Mouse (Mus musculus) gastrocnemius, postnatal 25 days (tissue): ENCODE measurements around the gene Mettl13. TPM values are rescaled to one million over a fixed set of nuclear protein-coding genes. Genes with fewer than 3 reads are reported as not detected.
A peak's percentile ranks its signal among the peaks of the same experiment; 100 is the strongest.

Experiments
- DNase-seq: peaks from one replicate; pipeline ENCODE4 v3.0.0; 2022
- long read RNA-seq, 2 experiments: library from polyadenylated mRNA; stranded (forward); transcript quantifications; one replicate each; pipeline ENCODE4 v2.0.0; 2021
- total RNA-seq, 2 experiments: library from RNA; stranded (reverse); gene quantifications; 1 replicate in 1 of 2; 2 replicates in 1 of 2; pipeline ENCODE4 v1.2.3; 2021

The Mettl13 gene
- 1 to 10 TPM; 5.5 to 6.5 TPM for total RNA-seq
- long read RNA-seq, experiment 1 = 0 reads
- long read RNA-seq, experiment 2 = 0 reads

DNA sequence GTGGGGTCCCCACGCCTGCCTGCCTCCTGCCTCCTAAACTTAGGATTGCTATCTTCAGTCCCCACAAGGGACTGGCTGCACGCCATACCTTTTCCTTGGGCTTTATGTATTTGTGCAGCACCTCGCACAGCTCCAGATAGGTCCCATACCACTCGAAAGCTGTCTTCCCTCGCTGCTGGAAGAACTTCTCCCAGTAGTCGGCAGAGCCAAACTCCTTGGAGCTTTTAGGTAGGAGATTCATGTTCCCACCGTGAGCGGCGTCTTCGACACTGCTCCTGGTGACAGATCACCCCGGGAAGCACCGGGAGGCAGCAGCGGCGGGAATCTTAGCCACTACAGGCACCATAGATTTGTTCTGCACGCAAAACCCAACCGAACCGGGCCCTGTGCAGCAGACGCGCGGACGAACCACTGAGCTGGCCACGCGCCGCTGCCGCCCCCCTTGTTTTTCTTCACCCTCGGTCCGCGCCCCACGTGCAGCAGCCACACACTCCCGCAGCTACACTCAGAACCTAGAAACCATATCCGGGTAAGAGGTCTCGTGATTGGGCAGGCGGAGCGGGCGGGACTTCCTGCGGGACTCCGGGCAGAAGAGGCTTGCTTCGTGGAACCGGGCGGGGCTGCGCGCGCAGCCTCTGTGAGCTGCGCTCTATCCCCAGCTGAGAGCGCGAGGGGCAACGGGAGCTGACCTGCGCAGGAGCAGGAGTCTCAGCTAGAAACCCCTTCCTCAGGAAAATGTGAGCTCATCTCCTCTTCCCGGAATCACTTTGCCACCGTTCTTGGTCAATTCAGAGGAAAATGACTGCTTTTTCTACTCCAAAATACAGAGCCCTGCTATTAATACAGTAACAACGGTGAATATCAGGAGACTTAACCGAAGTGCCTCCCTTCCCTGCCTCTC is at the start of gene Mettl13:
Gene Mettl13 (minus strand): TSS at position 536 of the 901 bp plus-strand sequence.
- peak; percentile 89 for DNase-seq

DNA sequence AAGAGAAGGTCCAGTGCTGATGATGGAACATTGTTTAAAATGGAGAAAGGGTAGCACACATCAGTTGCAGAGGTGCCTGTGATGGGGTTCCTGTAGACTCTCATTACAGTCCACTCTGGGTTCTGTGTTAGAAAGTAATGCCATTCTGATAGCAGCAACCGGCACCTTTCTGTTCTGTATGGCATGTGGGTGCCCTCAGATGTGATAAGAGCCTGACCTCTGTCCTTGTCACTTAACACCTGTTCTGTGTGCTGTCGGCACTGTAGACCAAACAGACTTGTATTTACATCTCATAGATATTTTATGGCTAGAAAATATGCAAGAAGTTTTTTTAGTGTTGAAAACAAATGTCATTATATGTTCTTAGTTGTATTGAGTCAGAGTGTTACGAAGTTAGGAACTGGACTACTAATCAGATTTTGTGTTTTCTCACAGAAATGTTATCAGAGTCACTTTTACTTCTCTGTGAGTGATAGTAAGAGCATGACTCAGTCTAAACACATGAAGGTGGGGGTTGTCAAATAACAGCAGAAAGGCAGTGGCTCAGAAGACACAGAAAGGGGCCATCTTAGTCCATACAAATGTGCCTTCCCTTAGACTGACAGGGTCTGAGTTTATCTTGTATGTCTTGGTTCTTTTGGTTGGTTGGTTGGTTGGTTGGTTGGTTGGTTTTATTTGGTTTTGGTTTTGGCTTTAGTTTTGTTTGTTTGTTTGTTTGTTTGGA is 49.2 kb upstream of the Mettl13 start:
- DNase-seq = no peak

DNA sequence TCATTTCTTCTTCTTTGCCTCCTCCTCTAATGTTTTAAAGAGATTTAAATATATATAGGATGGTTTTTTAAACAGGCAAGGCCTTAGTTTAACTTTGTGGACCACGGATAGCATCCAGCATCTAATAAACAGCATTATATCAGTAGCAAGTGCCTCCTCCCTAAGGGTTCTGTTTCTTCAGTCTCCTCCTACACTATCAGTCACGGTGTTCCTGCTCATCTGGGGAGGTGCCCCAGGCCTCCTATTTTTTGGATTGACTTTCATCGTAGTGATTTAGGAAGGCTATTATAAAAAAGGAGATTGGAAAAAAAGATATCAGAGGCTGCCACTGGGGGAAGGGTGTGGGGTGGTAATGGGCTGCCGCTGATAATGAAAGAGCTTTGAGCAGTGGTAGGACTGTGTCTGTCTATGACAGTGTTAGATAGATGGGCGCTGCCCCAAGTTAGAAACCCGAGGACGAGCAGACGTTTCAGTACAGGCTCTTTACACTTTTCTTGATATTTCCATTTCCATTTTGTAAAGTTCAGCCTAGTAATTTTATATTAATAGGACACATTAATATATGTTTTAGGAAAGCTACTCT is 42.2 kb upstream of the Mettl13 start:
- DNase-seq = no peak

DNA sequence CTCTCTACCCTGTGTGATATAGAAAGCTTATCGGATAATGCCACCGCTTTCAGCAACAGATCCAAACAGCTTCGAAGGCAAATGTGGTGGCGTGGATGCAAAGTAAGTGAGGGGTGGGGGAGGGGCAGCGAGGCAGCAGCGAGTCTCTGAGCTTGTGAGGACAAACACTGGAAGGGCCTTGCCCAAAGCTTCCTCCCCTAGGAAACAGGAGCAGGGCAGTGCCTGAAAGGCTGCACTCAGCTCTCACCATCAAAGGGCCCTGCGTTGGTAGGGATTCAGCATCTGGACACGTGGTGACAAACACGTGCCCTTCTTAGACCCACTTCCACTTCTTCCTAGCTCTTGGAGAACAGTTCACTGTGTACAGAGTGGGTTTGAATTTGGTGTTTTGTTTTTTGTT is 41.1 kb upstream of the Mettl13 start:
- DNase-seq = no peak

DNA sequence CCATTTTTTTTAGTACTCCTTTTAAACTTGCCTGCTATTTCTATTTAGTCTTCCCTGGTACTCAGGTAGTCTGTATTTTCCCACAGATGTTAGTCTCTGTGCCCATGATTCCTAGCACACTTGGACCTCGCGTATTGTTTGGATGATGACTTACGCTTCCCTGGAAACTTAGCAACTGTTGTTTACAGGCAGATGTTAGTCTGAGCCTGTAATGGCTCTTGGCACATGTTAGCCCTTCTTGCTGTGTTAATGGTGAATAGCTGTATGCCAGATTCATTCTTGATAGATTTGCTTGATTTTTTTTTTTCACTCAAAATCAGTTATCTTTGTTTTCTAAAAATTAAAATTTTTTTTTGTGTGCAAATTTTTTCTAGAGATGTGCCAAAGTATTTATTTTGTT is 40.3 kb upstream of the Mettl13 start:
- no peak for DNase-seq

DNA sequence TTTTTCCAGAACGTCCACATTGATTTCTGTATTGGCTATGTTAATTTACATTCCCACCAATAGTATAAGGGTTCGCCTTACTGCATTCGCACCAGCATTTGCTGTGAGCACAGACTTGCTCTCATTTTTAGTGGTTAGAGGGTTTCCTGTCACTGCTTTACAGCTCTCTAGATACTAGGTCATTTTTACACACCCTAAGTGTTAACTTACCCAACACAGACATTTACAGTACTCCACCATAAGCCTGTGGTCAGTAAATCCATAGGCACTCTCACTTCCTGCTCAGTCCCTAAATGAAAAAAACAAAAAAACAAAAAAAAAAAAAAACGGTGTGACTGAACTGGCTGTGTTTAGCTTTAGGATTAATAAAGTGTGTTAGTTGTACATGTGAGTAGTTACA is 37.9 kb upstream of the Mettl13 start:
- DNase-seq = no peak

DNA sequence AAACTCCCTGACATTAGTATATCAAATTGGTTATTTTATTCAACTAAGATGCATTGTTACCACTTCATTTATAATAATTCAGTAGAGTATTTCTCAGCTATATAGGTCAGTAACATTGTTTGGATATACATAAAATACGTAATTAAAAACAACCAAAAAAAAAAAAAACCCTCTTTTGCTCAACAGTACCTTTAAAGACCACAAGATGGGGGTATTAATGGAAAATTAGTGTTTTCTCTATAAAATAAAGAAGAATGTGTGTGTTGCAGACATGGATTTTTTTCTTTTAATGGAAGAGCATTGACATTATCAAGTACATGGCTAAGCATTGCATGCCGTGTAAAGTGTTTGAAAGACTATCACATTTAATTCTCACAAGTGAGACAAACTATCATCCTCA is 34.5 kb upstream of the Mettl13 start:
- no peak for DNase-seq

DNA sequence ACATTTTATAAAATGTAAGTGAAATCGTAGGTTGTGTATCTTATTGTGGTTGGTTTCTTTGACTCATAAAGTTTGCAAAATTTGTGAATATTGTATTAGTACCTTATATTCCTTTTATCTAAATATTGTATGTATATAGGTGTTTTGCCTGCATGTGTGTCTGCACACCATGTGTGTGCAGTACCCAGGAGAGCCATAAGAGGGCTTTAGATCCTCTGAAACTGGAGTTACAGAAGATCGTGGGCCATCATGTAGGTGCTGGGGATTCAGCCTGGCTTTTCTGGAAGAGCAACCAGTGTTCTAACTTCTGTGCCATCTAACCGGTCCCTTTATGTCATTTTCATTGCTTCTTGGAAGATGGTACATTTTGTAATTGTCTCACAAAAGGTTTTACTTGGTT is 26.7 kb upstream of the Mettl13 start:
- no peak for DNase-seq

DNA sequence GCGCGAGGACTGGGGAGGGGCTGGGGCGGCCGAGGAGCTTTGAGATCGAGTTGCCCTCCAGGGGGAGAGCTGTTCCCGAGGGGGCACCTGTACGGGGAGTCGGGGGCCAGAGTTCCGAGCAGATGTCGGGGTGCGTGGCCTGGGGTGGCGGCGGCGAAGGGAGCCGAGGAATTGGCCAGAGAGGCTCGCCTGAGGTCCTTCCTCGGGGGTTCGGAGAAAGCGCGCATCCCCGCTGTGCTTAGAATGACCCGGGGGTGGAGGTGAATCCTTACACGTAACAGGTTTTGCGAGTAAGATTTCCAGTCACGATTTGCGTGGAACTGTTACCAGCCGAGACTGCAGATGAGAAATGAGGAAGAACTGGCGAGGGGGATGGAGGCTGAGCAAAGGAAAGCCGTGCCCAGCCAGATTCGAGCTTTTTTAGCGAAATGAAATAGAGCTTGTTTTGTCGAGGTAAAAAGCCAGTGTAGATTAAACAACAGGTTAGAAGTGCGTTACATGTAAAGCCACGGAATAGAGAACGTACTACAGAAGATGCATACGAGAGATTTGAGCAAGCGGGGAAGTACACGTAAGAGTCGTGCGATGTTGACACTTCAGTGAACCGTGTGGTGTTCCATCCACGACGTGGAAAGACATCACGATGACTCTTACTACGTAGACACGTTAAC is 22.7 kb upstream of the Mettl13 start:
- no peak for DNase-seq

DNA sequence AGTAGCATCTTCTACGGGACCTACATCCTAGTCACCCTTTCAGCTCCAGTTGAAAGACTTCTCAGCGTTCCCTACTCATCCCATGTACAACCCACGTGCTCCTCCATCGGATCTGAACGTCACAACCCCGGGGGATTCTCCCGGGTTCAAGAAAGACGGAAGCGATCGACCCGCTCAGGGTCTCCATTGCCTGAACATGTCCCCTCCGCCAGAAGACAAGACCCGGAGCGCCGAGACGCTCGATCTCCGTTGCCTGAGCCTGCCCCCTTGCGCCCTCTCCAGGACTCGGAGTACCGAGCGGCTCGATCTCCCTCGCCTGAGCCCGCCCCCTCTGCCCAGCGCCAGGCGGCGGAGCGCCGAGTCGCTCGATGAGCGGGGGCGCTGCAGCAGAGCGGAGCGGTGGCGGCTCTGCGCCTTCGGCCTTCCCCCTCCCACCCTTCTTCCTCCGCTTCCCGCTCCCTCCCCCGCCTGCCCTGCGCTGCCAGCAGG is 22.0 kb upstream of the Mettl13 start, which contains the start of gene Vamp4:
Gene Vamp4 (plus strand): TSS at position 256 of the 489 bp plus-strand sequence.
- DNase-seq = peak; percentile 95

DNA sequence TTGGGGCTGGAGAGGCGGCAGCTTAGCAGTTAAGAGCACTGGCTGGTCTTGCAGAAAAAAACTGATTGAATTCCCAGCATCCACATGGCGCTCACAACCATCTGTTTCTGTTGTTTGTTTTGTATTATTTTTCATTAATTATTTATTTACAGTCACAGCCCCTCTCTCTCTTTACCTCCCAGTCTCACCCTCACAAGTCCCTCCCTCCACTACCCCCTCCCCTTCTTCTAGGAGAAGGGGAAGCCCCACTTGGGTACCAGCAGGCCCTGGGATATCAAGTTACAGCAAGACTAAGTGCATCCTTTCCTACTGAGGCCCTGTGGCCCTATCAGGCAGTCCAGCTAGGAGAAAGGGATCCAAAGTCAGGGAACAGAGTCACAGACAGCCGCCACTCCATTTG is 19.0 kb upstream of the Mettl13 start:
- DNase-seq = no peak

DNA sequence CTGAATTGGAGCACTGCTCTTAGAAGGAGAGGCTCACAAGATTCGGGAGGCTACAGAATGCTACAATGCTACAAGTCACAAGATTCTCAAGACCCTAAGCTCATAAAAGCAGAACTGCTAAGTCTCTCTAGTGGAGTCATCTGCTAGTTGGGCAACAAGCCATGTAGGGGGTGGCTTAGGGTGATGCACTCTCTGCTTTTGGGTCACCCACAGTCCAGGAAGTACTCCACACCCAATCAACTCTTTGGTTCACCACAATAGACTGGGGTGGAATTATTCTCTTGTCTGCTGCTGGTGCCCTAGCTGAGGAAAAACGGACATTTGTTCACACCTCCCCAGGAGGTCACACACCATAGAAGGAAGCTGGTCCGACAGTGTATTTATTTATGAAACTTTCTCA is 16.6 kb upstream of the Mettl13 start:
- DNase-seq = no peak

DNA sequence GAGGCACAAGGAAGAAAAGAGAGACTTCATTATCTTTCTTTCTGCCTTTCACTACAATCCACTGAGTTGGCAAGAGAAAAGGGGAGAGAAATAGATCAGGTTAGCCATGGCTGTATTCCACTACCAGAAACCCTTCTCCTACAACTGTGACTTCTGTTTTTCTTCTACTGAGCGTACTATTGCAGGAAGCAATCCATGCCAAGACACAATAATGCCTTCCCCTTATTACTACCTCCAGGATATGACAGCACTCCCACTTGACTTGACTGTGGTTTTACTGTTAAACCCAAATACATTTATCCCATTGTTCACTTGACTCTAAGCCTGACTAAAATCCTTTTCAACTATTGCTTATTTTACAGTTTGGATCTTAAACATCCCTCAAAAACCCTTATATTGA is 14.9 kb upstream of the Mettl13 start:
- no peak for DNase-seq

DNA sequence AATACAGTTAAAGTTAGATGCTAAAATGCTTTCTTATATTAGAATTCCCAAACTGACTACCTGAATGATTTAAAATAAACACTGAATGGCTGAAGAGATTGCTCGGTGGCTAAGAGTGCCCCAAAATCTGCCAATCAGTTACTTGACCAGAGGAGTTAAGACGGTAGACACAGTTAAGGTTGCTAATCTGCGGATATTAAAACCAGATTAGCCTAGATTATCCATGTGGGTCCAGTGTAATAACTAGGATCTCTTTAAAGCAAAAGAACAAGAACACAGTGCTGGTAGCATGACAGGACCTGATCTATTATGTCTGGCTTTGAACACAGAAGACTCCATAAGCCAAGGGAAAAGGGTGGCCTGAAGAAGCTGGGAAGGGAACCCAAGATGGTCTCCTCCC is 5.8 kb upstream of the Mettl13 start:
- DNase-seq = no peak

DNA sequence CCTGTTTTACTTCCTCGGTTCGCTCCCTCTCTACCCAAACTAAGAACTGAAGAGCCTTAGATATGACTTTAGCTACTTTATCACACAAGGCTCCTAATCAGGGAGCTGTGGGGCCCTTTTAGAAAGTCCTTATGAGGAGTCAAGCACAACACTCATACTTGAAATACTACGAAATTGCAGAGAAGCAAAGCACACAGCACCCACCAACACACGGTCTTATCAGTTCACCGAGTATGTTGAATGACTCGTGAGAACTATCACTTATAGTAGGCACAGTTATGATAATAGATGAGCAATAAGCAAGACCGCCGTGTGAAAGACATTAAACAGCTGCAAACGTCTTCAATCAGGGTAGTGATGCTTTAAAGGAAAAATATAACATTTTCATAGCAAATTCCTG is 4.6 kb upstream of the Mettl13 start:
- DNase-seq = no peak

DNA sequence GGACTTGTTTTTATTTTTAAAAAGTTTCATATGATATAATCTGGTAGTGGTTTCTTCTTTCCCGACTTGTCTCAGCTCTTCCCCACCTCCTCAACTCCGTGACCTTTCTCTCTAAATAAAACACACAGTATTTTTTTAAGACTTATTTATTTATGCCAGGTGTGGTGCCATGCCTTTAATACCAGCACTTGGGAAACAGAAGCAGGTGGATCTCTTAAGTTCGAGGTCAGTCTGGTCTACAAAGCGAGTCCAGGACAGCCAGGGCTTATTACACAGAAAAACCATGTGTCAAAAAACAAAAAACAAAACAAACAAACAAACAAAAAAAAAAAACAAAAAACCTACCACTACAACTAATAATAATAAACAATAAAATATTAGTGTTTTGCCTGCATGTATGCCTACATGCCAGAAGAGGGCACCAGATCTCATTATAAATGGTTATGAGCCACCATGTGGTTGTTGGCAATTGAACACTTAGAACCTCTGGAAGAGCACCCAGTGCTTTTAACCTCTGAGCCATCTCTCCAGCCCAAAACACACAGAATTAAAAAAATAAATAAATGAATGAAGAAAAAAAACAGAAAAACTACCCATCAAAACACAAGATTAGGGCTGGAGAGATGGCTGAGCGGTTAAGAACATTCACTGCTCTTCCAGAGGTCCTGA is 1.4 kb upstream of the Mettl13 start:
- DNase-seq = no peak

DNA sequence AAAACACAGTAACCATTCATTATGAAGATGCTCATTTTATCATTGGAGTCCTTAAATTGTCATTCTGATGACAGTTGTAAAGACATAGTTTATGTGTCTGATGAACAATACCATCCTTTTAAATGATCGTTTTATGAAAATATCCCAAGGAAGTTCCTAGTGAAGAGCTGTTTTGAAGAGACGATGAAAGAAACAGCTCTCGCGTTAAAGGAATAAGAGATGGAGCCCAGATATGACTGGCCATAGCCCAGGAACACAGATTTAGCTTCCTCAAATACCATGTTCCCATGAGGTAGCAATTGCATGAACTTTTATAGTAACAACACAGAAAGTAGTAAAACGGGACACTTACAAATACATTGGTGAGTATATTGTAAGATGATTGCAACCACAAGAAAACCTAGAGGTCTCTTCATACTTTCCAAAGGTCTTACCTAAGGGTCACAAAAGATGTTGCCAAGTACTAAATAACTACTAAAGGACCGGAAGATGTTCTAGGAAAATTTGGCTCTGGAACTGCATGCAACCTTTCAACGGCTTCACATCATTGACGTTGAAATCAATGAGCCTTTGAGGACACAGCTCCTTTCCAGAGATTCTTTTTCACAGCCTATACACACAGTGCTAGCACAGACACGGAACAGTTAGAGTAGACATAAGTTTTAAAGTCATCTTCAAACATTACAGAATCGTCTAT is 714 bp upstream of the Mettl13 start:
- DNase-seq = no peak

DNA sequence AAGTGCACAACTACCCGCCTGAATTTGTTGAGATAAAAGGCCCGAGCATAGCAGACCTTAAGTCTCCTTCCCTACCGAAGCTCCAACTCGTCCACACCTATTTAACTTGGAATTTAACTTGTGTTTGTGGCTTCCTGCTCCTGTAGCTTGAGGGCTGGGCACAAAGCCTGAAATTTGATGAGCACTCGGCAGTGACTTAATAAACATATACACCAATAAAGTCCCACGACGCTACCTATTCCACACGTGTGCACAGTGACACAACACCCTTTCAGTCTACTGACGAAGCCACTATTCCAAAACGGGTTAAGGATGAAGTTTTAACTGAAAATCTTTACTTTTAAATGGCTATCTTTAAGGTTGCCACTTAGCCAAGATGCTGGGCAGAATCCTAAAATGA is 744 bp downstream of the Mettl13 start:
- no peak for DNase-seq

DNA sequence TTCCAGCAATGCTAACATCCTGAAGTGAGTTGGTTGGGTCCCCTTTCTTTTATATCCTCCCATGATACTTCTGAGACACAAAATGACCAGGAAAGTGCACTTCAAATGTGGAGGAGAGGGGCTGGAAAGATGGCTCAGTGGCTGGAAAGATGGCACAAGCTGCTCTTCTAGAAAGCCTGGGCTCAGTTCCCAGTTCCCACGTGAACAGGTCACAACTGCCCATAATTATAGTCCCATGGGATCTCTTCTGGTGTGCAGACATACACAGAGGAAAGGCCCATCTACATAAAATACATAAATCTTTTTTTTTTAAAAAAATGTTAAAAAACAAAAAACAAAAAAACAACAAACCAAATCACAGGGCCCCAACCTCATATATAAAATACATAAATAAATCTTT is 5.1 kb downstream of the Mettl13 start:
- DNase-seq = no peak

DNA sequence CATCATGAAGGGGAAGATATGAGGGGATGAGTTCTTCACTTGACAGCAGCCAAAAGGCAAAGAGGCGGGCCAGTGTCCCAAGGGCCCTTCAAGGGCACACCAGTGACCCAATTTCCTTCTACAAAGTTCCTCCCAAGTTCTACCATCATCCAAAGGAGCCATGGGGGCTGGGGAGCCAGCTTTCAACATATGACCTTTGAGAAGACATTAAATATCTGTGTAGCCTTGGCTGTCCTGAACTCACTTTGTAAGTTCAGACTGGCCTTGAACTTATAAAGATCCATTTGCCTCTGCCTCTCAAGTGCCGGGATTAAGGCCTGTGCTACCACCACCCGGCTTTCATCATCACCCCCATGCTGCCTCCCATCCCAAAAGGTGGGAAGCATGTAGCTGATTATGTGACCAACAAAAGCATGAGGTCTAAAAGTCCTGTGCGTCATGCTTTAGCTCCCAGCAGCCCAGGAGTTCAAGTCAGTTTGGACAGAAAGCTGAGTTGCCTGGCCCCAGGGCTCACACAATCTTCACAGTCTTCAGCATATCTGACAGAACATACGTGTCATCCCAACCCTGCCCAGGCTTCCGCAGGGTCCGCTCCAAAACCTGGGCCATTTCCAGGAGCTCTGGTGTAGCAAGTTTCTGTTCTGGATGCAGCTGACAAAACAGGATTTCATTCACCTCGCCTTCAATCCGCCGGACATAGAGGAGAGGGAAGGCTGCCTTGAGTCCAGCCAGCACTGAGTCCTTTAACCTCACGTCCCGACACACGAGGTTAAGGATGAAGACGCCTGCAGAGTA is 14.4 kb downstream of the Mettl13 start:
- no peak for DNase-seq
